Mouse (Mus musculus) CH12.LX (cell line): Measurements from ENCODE around the gene Hsbp1.

Experiments
- CHD2 ChIP-seq: IDR thresholded peaks from 2 replicates; pipeline ENCODE4 v1.6.1; 2011; ENCODE audit warnings: low read length, improper control_type of control experiment
- CTCF ChIP-seq, 2 experiments: IDR thresholded peaks in 1 of 2; conservative IDR thresholded peaks in 1 of 2; 2 replicates each; pipeline ENCODE4 v1.5.1; 2011 to 2012; ENCODE audit warnings: low read depth in 2 of 2, low read length in 2 of 2, improper control_type of control experiment in 1 of 2, inconsistent platforms in 1 of 2, mild to moderate bottlenecking in 1 of 2, moderate library complexity in 1 of 2
- EP300 ChIP-seq: IDR thresholded peaks from 2 replicates; pipeline ENCODE4 v1.6.1; 2011; ENCODE audit warnings: low read length, improper control_type of control experiment
- JUND ChIP-seq: conservative IDR thresholded peaks from 2 replicates; pipeline ENCODE4 v1.6.1; 2011; ENCODE audit warnings: low read depth, low read length, improper control_type of control experiment
- KAT2A ChIP-seq: IDR thresholded peaks from 2 replicates; pipeline ENCODE4 v1.6.1; 2012; ENCODE audit warnings: low read length, improper control_type of control experiment, inconsistent platforms; ENCODE audit not compliant: insufficient replicate concordance
- MAX ChIP-seq: IDR thresholded peaks from 2 replicates; pipeline ENCODE4 v1.6.1; 2011; ENCODE audit warnings: low read length, improper control_type of control experiment
- NRF1 ChIP-seq: IDR thresholded peaks from 2 replicates; pipeline ENCODE4 v1.6.1; 2014; ENCODE audit warnings: low read depth, mild to moderate bottlenecking, inconsistent platforms, low read length, improper control_type of control experiment, moderate library complexity
- POLR2A ChIP-seq: IDR thresholded peaks from 2 replicates; pipeline ENCODE4 v1.6.1; 2011; ENCODE audit warnings: low read depth, mild to moderate bottlenecking, improper control_type of control experiment, low read length
- TBP ChIP-seq: conservative IDR thresholded peaks from 2 replicates; pipeline ENCODE4 v1.6.1; 2011; ENCODE audit warnings: low read depth, low read length, improper control_type of control experiment
- USF1 ChIP-seq: IDR thresholded peaks from 2 replicates; pipeline ENCODE4 v1.6.1; 2014; ENCODE audit warnings: low read depth, mild to moderate bottlenecking, inconsistent platforms, low read length, improper control_type of control experiment
- ZC3H11A ChIP-seq: IDR thresholded peaks from 2 replicates; pipeline ENCODE4 v1.6.1; 2012; ENCODE audit warnings: low read depth, mild to moderate bottlenecking, inconsistent platforms, low read length, improper control_type of control experiment
- ZKSCAN1 ChIP-seq: IDR thresholded peaks from 2 replicates; pipeline ENCODE4 v1.6.1; 2012; ENCODE audit warnings: low read depth, inconsistent platforms, low read length, improper control_type of control experiment, borderline replicate concordance

GRCm38 (mm10) chr8:119395072-119395950, 51.0 kb downstream of the Hsbp1 start:
- TF ChIP-seq CTCF (conservative IDR thresholded peaks at IDR 0.05 in 1 of 2, IDR thresholded peaks at IDR 0.05 in 1 of 2; ENCODE audit: low read depth in 2 of 2, low read length in 2 of 2) (no peak), USF1 (no peak), TBP (no peak), CHD2 (no peak), ZC3H11A (no peak), KAT2A (no peak), EP300 (no peak), POLR2A (no peak), MAX (no peak), NRF1 (no peak), JUND (no peak), ZKSCAN1 (no peak)
